Mouse (Mus musculus): Measurements from ENCODE around the gene Adamtsl1.

Adamtsl1 gene

GRCm38 (mm10) chr4:86189853-86190252 is 675.9 kb downstream of the Adamtsl1 start:
- DNase-seq (ENCODE audit: low spot score in 2 of 2), result no peak

GRCm38 (mm10) chr4:86191195-86191594 is 677.2 kb downstream of the Adamtsl1 start:
- no peak for DNase-seq (ENCODE audit: low spot score in 2 of 2)

- no peak for DNase-seq (ENCODE audit: low spot score in 2 of 2)
Observed at GRCm38 (mm10) chr4:86201766-86202165, 687.8 kb downstream of the Adamtsl1 start.

DNA sequence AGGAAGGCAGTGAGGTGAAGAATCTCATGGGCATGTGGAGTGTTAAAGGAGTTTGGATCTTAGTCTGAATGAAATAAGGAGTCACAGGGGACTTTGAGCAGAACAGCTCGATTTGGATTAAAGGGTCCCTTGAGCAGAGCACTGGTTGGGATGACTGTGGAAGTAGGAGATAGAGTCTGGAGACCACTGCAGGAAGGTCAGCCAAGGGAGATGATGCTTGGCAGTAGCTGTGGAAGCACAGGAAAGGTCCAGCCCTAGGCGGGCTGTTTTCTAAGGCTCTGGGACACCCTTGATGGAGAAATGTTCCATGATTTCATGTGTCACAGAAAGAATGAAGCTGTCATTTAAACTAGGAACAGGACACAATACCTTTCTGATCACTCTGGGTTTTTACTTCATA is 689.3 kb downstream of the Adamtsl1 start:
- DNase-seq (ENCODE audit: low spot score in 2 of 2), result no peak

- DNase-seq (ENCODE audit: low spot score in 2 of 2), result no peak
Observed at GRCm38 (mm10) chr4:86224875-86225274, 710.9 kb downstream of the Adamtsl1 start.

GRCm38 (mm10) chr4:86227096-86227495 is 713.1 kb downstream of the Adamtsl1 start:
- DNase-seq (ENCODE audit: low spot score in 2 of 2), result no peak

DNA sequence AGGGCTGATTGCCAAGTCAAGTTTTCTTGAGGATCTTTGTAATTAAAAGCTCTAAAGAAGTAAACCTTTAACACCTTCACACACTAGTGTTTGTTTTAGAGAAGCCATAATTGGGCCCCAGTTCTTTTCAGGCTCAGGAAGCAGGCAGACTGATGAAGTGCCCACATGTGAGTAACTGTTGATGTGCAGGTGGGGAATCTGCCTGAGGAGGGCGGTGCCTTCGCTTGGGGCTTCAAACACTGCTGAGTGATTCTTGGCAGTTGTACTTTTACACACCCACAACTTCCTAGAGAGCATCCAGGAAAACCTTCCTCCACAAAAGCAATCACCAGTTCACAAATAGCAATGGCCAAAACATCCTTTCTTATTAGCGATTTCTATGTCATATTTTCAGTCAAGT is 719.2 kb downstream of the Adamtsl1 start:
- DNase-seq (ENCODE audit: low spot score in 2 of 2), result no peak

DNA sequence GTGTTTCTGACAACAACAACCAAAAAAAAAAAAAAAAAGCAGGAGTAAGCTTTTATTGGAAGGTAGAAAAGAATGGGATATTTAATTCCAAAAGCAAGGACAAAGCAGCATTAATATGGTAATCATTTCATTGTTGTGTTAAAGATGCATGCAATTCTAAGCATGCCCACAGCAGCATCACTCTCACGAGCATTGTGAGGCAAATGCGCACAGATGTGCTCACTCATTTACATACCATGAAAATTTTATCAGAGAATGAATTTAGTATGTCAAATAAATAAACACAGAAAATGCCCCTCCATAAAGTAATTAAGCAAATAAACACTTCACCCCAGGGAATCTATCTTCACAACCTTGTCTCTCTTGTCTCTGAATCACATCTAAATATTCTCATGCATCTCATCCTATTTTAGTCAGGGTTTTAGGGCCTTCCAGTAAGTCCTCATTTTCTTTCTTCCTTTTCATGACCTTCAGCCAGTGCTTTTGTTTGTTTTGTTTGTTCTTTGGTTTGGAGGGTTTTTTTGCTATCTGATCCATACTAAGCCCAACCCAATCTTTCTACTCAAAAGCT is 728.0 kb downstream of the Adamtsl1 start:
- DNase-seq (ENCODE audit: low spot score in 2 of 2), result no peak

DNA sequence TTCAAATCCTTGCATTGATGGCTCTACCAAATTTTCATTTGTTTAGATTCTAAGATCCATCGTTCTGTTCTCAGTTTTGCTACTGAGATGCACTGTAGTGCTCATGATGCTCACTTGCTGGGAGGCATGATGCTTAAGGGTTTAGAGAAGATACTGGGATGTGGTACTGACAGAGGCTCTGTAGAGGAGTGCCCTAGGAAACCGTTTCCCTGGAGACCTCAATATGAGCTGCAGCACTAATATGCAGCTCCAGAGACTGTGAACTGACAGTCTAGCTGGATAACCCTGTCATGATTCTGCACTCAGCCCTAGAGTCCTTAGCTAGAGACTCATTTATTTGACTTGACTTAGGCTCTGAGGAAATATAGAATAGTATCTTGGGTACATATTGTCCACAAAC is 756.1 kb downstream of the Adamtsl1 start:
- no peak for DNase-seq (ENCODE audit: low spot score in 2 of 2)

DNA sequence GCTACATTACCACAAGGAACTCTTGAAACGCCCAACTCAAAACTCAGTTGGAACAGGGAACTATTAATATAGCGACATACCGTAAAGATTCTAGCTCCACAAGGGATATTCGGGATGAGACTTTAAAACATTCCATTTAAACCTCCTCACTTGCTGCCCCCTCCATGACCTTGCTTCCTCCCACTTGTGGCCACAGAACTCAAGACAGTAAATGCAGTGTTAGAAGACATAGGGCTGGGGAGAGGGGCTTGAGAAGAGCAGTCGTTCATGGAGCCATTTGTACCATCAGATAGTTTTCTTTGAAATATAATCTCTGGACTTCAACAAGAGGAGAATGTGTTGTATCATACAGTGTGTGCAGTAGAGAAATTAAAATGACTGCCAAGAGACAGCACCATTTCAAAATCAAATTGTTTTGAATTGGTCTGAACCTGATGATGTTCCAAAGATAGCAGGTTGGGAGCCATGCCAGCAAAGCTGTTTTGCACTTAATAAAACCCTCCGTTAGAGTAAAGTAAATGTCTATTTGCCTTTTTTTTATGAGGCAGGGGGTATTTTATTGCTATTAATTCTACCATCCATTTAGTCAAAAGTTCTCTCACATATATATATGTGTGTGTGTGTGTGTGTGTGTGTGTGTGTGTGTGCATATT is 759.9 kb downstream of the Adamtsl1 start:
- DNase-seq (ENCODE audit: low spot score in 2 of 2), result peak in 1 of 2 experiments; percentile 38

DNA sequence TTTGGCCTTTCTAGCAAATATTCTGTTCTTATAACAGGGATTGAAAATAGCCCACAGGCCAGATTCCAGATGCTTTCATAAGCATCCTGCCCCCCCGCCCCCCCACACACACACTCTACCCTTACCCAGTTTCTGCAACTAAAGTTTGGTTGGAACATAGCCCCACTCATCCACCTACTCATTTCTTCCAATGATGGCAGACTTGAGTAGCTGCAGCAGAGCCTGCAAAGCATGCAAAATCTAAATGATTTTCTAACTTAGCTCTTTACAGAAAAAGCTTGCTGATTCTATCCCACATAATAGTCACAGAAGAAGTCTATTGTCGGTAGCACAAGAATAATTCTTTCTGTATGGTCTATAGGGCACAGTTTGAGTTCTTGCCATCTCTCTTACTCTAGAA is 760.7 kb downstream of the Adamtsl1 start:
- DNase-seq (ENCODE audit: low spot score in 2 of 2), result no peak

- DNase-seq (ENCODE audit: low spot score in 2 of 2), result no peak
Observed at GRCm38 (mm10) chr4:86276021-86276813, 762.2 kb downstream of the Adamtsl1 start.

GRCm38 (mm10) chr4:86278546-86278945 is 764.6 kb downstream of the Adamtsl1 start:
- DNase-seq (ENCODE audit: low spot score in 2 of 2), result no peak

DNA sequence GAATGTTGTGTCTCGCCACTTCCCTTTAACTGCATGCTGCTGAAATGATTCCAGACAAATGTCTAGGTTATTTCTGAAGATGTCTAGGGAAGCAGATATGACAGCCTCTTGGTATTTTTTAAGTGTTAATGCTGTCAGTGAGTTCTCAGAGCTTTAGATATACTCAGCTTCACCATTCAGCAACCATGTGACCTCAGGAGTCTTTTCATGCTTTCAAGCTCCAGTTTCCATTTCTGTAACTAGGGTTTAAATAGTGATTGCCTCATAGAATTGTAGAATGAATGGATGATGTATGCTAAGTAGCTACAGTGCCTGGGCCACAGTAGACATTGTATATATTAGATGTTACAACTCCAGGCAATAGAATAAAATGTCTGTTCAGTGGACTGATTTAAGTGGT is 772.6 kb downstream of the Adamtsl1 start:
- no peak for DNase-seq (ENCODE audit: low spot score in 2 of 2)

GRCm38 (mm10) chr4:86288264-86288663 is 774.3 kb downstream of the Adamtsl1 start:
- no peak for DNase-seq (ENCODE audit: low spot score in 2 of 2)

GRCm38 (mm10) chr4:86289511-86290273 is 775.7 kb downstream of the Adamtsl1 start:
- no peak for DNase-seq (ENCODE audit: low spot score in 2 of 2)

- DNase-seq (ENCODE audit: low spot score in 2 of 2), result no peak
Observed at GRCm38 (mm10) chr4:86294828-86295251, 780.9 kb downstream of the Adamtsl1 start.

GRCm38 (mm10) chr4:86301469-86301868 is 787.5 kb downstream of the Adamtsl1 start:
- no peak for DNase-seq (ENCODE audit: low spot score in 2 of 2)

DNA sequence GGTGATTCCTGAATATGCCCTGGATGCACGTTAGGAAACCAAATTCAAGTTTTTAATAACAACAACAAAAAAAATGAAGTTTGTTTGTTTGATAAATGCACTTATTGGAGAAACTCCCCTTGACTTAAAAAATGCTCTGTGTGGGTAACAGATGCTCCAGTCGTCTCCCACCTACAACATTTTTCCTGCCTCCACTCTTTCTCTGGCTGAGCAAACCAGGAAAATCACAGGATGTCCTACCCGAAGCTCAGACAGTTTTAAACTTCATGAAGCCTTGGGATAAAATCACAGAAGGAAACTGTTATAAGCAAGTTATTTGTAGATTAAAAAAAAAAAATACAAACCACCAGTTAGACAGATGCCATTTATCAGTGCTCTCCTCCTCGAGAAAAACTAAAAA is 788.1 kb downstream of the Adamtsl1 start:
- DNase-seq (ENCODE audit: low spot score in 2 of 2), result no peak

- DNase-seq (ENCODE audit: low spot score in 2 of 2), result no peak
Observed at GRCm38 (mm10) chr4:86306753-86307152, 792.8 kb downstream of the Adamtsl1 start.

DNA sequence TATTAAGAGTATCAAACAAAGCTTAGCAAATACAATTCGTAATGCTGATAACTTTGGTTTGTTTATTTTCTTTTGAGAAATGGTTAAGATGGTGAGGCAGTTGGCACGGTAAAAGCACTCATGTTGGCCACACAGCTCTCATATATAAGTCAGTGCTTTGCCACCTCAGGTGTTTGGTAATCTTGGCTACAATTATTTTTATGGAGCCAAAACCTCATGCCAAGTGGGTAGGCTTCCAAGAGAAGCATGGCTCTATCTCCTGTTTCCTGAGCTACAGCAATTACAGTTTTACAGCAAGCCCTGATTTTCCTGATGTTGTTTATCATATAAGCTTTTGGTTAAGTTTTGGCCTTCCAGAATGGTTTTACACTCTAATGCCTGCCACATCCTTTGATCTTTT is 795.2 kb downstream of the Adamtsl1 start:
- no peak for DNase-seq (ENCODE audit: low spot score in 2 of 2)
